Mouse (Mus musculus) liver, embryonic 14 days (tissue): ENCODE measurements around the gene Sdhb. TPM values are rescaled to one million over a fixed set of nuclear protein-coding genes. Genes with fewer than 3 reads are reported as not detected.

Experiments
- polyA plus RNA-seq: library from polyadenylated mRNA; depleted of rRNA; stranded (reverse); fragments of >200 nt; gene quantifications from 2 replicates; pipeline ENCODE4 v1.2.3, GENCODE M21; 2012; rRNA removed

Sdhb gene
- polyA plus RNA-seq: 84.3 and 93.8 TPM in 2 replicates

DNA sequence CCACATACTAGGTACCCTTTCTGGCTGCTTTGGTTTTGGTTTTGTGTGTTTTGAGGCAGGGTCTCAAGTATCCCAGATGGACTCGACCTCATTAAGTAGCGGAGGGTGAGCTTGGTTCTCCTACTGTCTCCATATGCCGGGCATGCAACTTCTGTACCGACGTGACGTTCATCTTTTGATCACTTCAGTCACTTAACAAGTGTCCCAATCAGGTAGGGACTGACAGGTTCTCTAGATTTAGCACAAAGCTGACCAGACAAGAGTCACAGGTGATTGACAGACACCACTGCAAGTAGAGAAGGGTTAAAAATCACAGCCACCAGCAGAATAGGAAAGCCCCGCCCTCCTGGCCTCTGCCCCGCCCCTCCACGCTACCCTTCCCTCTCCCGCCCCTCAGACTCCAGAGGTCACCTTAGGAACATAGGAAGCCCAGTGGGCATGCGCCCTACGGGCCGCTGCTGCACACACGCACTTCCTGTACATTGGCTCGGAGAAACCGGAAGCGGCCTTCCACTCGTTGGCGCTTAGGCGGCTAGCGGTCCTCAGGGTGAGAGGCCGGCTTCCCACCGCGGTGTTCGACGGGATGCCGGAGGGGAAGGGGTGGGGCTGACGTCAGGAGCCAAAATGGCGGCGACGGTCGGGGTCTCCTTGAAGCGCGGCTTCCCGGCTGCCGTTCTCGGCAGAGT, at the start of gene Sdhb:
TSS of gene Sdhb (plus strand) at position 423 of the 686 bp plus-strand sequence.

DNA sequence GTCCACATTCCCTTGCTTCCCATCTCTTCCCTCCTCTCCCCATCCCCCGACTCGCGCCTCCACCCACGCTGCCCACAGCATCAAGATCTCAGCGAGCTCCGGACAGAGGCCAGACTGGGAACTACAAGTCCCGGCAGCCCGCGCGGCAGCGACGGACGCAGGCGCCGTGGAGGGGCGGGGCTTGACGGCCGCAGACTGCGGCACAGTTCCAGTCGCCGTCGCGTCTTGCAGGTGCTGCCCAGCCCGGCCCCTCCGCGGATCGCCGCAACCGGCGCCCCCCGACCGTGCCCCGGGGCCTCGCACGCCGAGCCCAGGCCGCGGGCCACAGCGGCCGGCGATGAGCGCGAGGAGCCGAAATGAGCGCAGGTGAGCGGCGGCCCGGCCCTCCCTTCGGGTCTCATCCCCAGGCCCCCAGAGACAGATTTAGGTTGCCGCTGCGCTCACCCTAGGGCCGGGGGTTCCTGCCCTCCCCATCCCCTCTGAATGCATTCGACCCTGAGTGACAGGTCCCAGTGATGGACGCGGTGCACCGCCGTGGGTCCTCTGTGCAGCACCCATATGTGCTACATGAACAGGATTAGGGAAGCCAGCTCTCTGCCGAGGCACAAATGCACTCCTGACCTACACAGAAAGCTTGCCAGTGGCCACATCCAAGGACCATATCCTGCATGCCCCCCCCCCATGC, 25.9 kb downstream of the Sdhb start, which contains the start of gene Atp13a2:
TSS of gene Atp13a2 (plus strand) at position 163 of the 685 bp plus-strand sequence.

DNA sequence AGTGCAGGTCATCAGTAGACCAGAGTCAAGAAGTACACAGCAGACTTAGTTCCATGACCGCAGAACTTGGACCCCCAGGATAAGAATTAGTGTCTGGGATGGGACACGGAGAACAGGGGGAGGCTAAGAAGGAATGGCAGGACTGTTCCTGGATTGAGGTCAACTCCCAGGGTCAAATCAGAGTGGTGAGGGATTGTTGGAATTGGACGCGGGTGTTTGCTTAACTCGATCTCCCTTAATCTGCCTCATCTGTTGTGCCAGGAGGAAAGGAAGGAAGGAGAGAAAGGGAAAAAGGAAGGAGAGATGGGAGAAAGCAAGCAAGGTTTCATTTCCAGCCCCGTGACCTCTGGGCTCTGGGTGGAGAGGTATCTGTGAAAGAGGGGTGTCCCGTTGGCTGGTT, 49.1 kb downstream of the Sdhb start, which contains the start of gene Mfap2:
TSS of gene Mfap2 (plus strand) at position 301 of the 400 bp plus-strand sequence.

Other genes with a start within 250 kb of the Sdhb start
- 0.01 TPM in 1 of 2 replicates, not detected in the other for gene Padi6, start 218.6 kb upstream of the Sdhb start, polyA plus RNA-seq
- 0.32 and 0.47 TPM in 2 replicates for gene Padi4, start 187.0 kb upstream of the Sdhb start, polyA plus RNA-seq
- 0.10 and 0.15 TPM in 2 replicates for gene Padi3, start 150.6 kb upstream of the Sdhb start, polyA plus RNA-seq
- gene Padi1, start 115.4 kb upstream of the Sdhb start, polyA plus RNA-seq: 0.01 and 0.02 TPM in 2 replicates
- gene Padi2, start 54.9 kb upstream of the Sdhb start, polyA plus RNA-seq: 0.74 and 0.85 TPM in 2 replicates
- 14.3 and 17.0 TPM in 2 replicates for gene Atp13a2, start 25.7 kb downstream of the Sdhb start, polyA plus RNA-seq
- gene Mfap2, start 49.2 kb downstream of the Sdhb start, polyA plus RNA-seq: 5.8 and 8.7 TPM in 2 replicates
- 1.8 and 2.0 TPM in 2 replicates for gene Crocc, start 99.3 kb downstream of the Sdhb start, polyA plus RNA-seq
- gene Necap2, start 117.2 kb downstream of the Sdhb start, polyA plus RNA-seq: 51.4 and 61.7 TPM in 2 replicates
- gene Spata21, start 127.1 kb downstream of the Sdhb start, polyA plus RNA-seq: not detected in 2 replicates
- gene Szrd1, start 178.6 kb downstream of the Sdhb start, polyA plus RNA-seq: 12.1 and 14.6 TPM in 2 replicates
- 6.7 and 9.1 TPM in 2 replicates for gene Fbxo42, start 186.7 kb downstream of the Sdhb start, polyA plus RNA-seq